Mouse (Mus musculus): ENCODE data around the gene Stat6. TPM values are rescaled to one million over a fixed set of nuclear protein-coding genes. Genes with fewer than 3 reads are reported as not detected.

Stat6 gene
- polyA plus RNA-seq, 1 experiment from 2014 or later, result 14.3 TPM

DNA sequence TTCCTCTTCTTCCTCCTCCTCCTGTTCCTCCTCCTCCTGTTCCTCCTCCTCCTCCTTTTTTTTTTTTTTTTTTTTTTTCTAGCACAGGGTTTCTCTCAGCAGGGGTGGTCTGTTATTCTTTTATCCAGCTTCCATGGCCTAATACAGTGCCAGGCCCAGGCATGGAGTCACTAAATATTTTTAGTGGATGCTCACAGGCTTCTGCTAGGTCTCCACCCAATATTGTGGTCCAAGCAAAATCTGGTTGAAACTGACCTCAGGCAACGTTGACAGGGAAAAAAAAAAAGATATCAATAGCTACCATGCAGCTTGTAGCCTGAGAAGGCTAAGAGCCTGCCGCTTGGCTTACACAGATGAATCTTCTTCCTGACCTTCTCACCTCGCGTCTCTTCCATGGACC is 20.1 kb upstream of the Stat6 start:
- Histone ChIP-seq H3K4me3 (replicated peaks) (no peak overlapping the region), H3K4me2 (no peak overlapping the region), H3K27ac (replicated peaks) (peak overlapping the region; percentile 89), H3K4me1 (replicated peaks) (peaks cover 14% of the 10 kb centered on the region; the same call in 1 of the 2 replicates), H3K27me3 (peaks cover 52% of the 10 kb centered on the region), H3K36me3 (replicated peaks) (no peaks in the 10 kb centered on the region), H3K9me3 (replicated peaks) (no peaks in the 10 kb centered on the region), H3K9ac (no peak overlapping the region)
- no peak for ATAC-seq (ENCODE audit: insufficient read depth)
- 53% methylated on average over 4 of the region's 4 CpGs for WGBS (ENCODE audit: insufficient replicate concordance)

DNA sequence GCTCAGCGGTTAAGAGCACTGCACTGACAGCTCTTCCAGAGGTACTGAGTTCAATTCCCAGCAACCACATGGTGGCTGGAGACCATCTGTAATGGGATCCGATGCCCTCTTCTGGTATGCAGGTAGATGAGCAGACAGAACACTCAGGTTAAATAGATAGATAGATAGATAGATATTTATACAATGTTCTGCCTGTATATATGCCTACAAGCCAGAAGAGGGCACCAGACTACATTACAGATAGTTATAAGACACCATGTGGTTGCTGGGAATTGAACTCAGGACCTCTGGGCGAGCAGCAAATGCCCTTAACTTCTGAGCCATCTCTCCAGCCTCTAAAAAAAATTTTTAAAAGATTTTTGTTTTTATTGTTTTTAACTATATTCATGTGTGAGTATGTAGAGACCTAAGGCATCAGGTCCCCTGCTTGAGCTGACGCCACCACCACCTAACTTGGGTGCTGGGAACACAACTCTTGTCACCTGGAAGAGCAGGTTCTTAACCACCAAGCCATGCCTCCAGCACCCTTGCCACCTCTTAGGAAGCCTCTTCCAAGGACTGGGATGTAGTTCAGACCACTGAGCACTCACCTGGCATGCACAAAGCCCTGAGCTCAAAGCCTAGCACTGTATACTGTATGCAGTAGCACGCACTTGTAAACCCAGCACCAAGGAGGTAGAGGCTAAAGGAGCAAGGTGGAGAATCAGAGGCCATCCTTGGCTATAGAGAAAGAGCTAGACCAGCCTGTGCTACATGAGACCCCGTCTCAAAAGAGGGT is 19.2 kb upstream of the Stat6 start:
- Histone ChIP-seq H3K4me2 (no peak overlapping the region), H3K36me3 (replicated peaks) (no peaks in the 10 kb centered on the region), H3K4me3 (replicated peaks) (no peak overlapping the region)

DNA sequence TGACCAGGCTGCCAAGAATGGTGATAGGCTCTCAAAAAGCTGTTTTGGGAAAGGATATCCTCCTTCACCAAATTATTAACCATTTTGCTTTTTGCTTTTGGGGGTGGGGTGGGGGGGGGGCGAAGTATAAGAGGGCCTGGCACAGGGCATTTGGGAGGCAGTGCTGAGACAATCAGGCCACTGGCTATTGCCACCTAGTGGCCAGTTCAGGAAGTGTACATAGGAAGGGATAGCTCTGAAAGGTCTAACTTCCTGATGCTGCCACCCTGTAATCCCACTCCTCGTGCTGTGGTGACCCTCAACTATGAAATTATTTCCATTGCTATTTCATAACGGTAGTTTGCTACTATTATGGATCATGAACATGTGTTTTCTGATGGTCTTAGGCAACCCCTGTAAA is 16.4 kb upstream of the Stat6 start:
- H3K27me3 ChIP-seq, result peaks cover 14% of the 10 kb centered on the region
- no peaks in the 10 kb centered on the region for H3K36me3 ChIP-seq (replicated peaks)
- H3K4me3 ChIP-seq (replicated peaks), result no peak overlapping the region
- peaks cover 6% of the 10 kb centered on the region; the same call in 1 of the 2 replicates for H3K4me1 ChIP-seq (replicated peaks)
- WGBS (ENCODE audit: insufficient replicate concordance), result 61% methylated on average over 3 of the region's 3 CpGs
- H3K4me2 ChIP-seq, result no peak overlapping the region
- H3K27ac ChIP-seq (replicated peaks), result no peak overlapping the region
- H3K9me3 ChIP-seq (replicated peaks), result no peaks in the 10 kb centered on the region
- no peak for ATAC-seq (ENCODE audit: insufficient read depth)
- no peak overlapping the region for H3K9ac ChIP-seq

More for the DNA sequence above, 19.2 kb upstream of the Stat6 start:
- Histone ChIP-seq H3K4me1 (replicated peaks) (peaks cover 9% of the 10 kb centered on the region; the same call in 1 of the 2 replicates), H3K27ac (replicated peaks) (no peak overlapping the region), H3K9me3 (replicated peaks) (no peaks in the 10 kb centered on the region), H3K27me3 (peaks cover 42% of the 10 kb centered on the region), H3K9ac (no peak overlapping the region)
- ATAC-seq (ENCODE audit: insufficient read depth), result no peak
- 71% methylated on average over 6 of the region's 6 CpGs for WGBS (ENCODE audit: insufficient replicate concordance)

DNA sequence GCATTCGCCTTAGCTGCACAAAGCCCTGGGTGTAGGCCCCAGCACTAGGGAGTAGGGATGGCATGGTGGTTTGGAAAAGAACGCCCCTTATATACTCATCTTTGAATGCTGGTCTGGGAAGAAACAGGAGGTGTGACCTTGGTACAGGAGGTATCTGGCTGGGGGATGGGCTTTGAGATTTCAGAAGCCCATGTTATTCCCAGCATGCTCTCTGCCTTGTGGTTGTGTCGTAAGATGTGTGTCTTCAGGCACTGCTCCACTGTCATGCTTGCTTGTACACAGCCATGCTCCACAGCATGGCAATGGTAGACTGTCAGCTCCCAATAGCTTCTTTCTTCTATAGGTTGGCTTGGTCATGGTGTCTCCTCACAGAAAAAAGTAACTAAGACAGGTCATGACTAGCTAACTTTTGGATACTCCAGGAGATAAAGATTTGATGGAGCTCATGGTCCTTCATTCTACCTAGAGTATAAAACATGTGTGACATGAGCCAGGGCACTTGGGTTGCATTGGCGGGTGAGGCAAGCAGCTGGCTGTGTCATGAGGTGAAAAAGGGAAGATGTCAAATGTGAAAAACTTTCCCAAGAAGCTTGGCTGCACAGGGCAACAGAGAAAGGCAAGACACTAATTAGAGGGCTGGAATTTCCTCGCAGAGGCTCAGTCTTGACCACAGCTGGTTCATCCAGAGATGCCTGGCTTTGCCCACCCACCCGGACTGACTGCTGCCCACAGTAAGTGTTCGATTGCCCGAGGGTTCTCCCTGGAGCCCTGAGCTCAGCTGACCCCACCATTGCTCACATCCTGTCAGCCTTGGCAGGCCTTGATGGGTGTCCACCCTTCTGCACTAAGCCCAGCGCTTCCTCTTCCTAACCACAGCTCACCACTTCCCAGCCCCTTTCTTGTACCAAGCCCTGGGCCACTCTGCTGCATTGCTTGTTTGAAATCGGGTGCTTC is 11.2 kb upstream of the Stat6 start:
- Histone ChIP-seq H3K27me3 (no peaks in the 10 kb centered on the region), H3K36me3 (replicated peaks) (no peaks in the 10 kb centered on the region), H3K4me3 (replicated peaks) (no peak overlapping the region), H3K4me2 (no peak overlapping the region), H3K4me1 (replicated peaks) (peaks cover 11% of the 10 kb centered on the region), H3K27ac (replicated peaks) (no peak overlapping the region), H3K9ac (no peak overlapping the region), H3K9me3 (replicated peaks) (no peaks in the 10 kb centered on the region)
- WGBS (ENCODE audit: insufficient replicate concordance), result 29% methylated on average over 10 of the region's 10 CpGs
- peak; percentile 28; the same call in 1 of the 2 replicates for ATAC-seq (ENCODE audit: insufficient read depth)

DNA sequence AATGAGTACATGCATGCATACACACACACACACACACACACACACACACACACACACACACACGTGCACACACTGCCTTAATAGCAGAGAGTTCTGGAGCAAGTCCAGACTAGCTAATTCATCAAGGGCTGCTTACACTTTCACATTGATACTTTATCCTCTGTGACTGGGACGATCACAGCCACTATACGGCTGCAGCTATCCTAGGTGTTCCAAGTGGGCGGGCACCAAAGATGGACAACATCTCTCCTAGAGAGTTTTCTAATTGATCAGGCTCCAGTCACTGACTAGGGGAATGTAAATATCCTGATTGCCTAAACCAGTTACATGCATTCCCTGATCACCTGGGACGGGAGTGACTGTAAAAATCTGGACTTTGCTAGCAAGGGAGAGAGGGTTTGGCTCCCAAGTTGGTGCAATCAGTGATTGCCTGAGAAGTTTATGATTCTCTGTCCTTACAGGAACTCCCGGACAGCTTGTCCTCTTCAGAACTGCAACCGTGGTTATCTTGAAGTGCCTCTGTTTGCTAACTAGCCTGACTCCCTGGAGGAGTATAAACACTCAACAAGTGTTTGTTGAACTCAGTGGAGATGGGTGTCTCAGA is 10.0 kb upstream of the Stat6 start:
- Histone ChIP-seq H3K27me3 (no peaks in the 10 kb centered on the region), H3K4me3 (replicated peaks) (no peak overlapping the region), H3K36me3 (replicated peaks) (no peaks in the 10 kb centered on the region), H3K9me3 (replicated peaks) (no peaks in the 10 kb centered on the region), H3K9ac (no peak overlapping the region), H3K27ac (replicated peaks) (0 out of 2 replicates have a peak overlapping the region, but pooled peaks have one; percentile 24), H3K4me1 (replicated peaks) (peaks cover 11% of the 10 kb centered on the region), H3K4me2 (no peak overlapping the region)
- ATAC-seq (ENCODE audit: insufficient read depth), result peak; percentile 51; the same call in 1 of the 2 replicates
- WGBS (ENCODE audit: insufficient replicate concordance), result 41% methylated on average over 7 of the region's 7 CpGs

DNA sequence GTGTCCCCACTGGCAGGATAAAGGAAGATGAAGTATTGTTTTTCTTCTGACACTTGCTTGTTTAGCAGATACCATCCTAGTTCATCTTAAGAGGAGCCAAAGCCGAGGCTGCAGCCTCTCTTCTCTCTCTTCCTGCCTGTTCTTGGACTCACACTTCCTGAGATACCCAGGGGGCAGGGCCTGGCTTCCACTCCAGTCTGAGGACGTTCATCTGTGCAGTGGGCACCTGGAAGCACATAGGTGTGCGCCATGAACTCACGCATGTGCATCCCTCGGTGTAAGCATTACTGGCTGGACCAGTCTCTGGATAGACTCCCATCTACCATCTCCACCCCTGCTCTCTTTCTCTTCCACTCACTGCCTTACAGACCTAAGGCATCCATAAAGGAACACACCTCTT is 2.4 kb upstream of the Stat6 start:
- Histone ChIP-seq H3K36me3 (replicated peaks) (no peaks in the 10 kb centered on the region), H3K27ac (replicated peaks) (no peak overlapping the region), H3K9me3 (replicated peaks) (no peaks in the 10 kb centered on the region), H3K9ac (no peak overlapping the region), H3K27me3 (peaks cover 8% of the 10 kb centered on the region), H3K4me1 (replicated peaks) (peaks cover 35% of the 10 kb centered on the region), H3K4me2 (no peak overlapping the region), H3K4me3 (replicated peaks) (no peak overlapping the region)
- WGBS (ENCODE audit: insufficient replicate concordance), result 55% methylated on average over 5 of the region's 5 CpGs
- ATAC-seq (ENCODE audit: insufficient read depth), result no peak

DNA sequence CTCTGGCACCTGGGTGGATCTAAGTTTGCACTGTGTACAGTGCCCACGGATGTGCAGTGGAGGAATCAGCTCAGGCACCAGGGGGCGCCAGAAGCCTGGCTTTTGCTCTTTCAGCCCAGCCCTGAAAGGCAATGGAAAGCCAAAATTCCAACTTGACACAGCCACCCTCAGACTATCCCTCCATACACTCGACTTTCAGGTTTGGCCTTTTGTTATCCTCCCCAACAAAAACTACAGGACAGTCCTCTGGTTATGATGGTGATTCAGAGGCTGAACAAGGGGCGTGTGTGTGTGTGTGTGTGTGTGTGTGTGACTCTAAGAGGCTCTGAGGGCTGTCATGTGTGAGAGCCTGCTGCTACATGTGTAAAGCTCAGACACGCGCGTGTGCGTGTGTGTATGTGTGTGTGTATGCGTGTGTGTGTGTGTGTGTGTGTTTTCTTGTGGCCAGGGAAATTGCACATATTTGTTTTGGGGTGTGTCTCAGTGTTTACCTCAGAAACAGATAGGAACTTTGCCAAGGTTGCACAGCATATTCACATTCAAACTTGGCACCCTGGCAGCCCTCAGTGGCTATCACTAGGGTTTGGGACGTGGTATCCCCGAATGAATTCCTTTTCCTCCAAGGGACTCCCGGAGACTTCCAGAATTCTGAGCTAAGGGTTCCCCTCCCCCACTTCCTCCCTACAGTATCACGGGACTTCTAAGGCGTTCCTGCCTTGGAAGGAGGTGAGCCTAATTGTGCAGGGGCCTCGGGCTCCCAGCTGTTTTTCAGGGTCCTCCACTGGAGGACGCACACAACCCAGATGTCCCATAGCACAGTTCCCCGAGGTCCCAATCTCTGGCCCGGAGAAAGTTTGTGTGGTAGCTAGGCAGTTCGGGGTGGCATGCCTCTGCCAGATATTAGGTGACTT is 670 bp upstream of the Stat6 start:
- Histone ChIP-seq H3K9me3 (replicated peaks) (no peaks in the 10 kb centered on the region), H3K9ac (peak overlapping the region; percentile 73)
- 2% methylated on average over 19 of the region's 19 CpGs for WGBS (ENCODE audit: insufficient replicate concordance)

DNA sequence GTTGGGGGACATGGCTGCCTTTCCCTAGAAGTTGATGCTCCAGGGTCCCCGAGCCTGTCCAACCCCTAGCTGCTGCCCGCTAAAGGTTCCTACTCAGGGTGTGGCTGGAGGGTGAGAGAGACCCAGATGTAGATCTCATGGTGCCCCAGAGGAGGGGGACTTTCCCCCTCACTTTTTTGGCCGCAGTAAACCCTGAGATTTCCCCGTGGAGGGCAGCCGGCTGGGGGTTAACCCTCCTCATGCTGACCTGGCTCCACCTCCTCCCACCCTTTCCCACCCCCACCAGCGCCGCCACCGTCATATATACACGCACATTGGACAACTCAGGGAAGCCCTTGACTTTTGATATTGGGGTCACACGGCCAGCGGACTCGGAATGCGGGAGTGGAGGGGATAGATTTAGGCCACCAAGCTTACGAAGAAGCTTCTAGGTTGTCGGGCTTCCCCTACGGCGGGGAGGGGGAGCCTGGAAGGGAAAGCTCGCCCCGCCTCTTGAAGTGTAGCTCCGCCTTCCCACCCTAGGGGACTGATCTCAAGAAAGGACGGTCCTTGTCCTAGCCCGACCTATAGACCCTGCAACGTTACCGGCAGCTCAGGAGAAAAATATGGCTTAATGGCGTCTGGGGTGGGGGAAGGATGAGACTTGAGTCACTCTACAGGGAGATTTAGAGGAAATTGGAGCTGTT is 910 bp downstream of the Stat6 start:
- Histone ChIP-seq H3K27me3 (peaks cover 8% of the 10 kb centered on the region), H3K4me3 (replicated peaks) (peak overlapping the region; percentile 68), H3K4me2 (peak overlapping the region; percentile 93), H3K36me3 (replicated peaks) (peaks cover 18% of the 10 kb centered on the region), H3K9me3 (replicated peaks) (no peaks in the 10 kb centered on the region), H3K4me1 (replicated peaks) (peaks cover 35% of the 10 kb centered on the region), H3K9ac (peak overlapping the region; percentile 73), H3K27ac (replicated peaks) (peak overlapping the region; percentile 89)
- ATAC-seq (ENCODE audit: insufficient read depth), result peak; percentile 47
- WGBS (ENCODE audit: insufficient replicate concordance), result under 1% methylated on average over 25 of the region's 25 CpGs

More for the DNA sequence above, 670 bp upstream of the Stat6 start:
- Histone ChIP-seq H3K4me1 (replicated peaks) (peaks cover 35% of the 10 kb centered on the region), H3K27me3 (peaks cover 8% of the 10 kb centered on the region), H3K4me3 (replicated peaks) (peak overlapping the region; percentile 68), H3K4me2 (peak overlapping the region; percentile 93), H3K27ac (replicated peaks) (peak overlapping the region; percentile 89), H3K36me3 (replicated peaks) (peaks cover 2% of the 10 kb centered on the region; the same call in 1 of the 2 replicates)
- peak; percentile 59 for ATAC-seq (ENCODE audit: insufficient read depth)

DNA sequence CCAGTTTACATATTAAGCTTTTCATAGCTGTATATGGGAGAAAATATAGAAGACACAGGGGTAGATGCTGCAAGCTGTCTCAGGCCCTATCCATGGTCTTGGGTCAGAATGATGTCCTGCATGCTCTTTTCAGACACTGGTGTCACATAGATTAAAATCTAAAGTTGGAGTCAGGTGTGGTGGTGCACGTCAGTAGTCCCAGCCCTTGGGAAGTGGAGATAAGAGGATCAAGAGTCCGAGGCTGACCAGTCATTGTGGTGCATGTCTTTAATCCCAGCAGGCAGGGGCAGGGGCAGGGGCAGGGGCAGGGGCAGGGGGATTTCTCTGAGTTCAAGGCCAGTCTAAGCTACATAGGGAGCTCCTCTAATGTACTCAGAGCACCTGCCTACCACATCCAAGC is 3.0 kb downstream of the Stat6 start:
- Histone ChIP-seq H3K36me3 (replicated peaks) (peaks cover 27% of the 10 kb centered on the region), H3K27ac (replicated peaks) (no peak overlapping the region), H3K4me1 (replicated peaks) (peaks cover 35% of the 10 kb centered on the region), H3K9me3 (replicated peaks) (no peaks in the 10 kb centered on the region), H3K27me3 (peaks cover 2% of the 10 kb centered on the region; the same call in 1 of the 2 replicates), H3K4me2 (no peak overlapping the region), H3K9ac (no peak overlapping the region), H3K4me3 (replicated peaks) (no peak overlapping the region)
- no peak for ATAC-seq (ENCODE audit: insufficient read depth)
- 51% methylated on average over 2 of the region's 2 CpGs for WGBS (ENCODE audit: insufficient replicate concordance)

Measured in liver, embryonic 15.5 days (tissue).